Mouse (Mus musculus): ENCODE measurements around the gene Mrgprg.

The Mrgprg gene

DNA sequence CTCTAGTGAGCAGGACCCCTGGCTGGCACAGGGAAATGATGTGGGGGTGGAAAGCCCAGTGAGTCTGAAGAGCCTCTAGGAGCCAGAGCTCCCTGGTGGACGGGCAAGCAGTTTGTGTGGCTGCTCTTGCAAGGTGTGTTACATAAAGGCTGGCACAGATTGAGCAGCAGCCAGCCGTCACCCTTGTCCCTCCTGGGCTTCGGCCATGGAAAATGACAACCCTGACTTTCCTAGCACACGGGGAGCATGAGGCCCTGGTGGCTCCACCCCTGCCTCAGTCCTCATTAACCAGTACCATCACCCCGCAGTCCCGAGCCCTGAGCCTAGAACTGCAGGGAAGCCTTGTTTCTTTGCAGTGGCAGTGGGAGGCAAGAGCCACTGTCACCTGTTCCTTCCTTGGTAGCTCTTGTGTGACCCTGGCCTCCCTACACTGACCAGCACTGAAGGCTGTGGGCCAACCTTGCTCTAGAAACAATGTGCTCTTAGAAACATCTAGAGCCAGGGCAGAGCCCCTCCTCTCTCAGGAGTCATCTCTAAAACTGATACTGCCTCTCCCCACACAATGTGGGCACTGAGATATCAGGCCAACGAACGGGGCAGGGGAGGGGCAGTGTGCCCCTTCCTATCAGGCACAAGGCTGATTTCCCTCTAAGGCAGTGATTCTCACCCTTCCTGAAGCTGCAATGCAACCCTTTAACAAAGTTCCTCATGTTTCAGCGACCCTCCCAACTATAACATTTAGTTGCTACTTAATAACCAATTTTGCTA lies 11.3 kb downstream of the Mrgprg start:
- peak in 1 of 2 experiments; percentile 10 for DNase-seq (ENCODE audit: low spot score in 2 of 2)

DNA sequence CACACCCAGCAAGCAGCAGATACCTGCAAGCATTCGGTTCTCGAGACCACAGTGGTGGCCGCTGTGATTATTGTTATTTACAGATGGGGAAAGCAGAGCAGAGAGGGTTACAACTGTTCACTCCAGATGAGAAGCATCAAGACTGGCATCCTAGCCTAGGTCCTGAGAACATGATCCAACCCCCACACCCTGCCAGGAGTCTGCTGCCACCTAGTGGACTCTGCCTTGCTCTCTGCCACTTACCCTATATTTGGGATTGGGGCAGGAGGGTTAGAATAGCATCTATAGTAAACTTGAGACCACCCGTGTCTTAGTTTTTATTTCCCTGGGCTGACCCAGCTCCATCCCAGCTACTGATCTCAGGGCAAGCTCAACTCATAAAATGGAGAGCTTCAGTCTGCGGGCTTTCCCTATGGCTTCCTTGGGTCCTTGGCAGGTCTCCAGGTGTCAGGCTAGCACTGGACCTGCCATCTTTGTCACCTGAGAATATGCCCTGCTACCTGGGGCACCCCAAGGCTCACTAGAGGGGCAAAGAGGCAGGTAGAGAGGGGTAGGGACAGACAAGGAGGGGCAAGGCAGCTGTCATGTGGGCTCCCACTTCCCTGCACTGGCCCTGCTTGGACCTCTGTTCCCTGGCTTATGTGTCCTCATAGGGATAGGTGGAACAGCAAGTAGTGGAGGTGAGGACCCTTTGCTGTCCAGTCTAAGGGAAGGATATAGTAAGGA lies 12.6 kb downstream of the Mrgprg start:
- peak; percentile 56 to 66 for DNase-seq (ENCODE audit: low spot score in 2 of 2)

DNA sequence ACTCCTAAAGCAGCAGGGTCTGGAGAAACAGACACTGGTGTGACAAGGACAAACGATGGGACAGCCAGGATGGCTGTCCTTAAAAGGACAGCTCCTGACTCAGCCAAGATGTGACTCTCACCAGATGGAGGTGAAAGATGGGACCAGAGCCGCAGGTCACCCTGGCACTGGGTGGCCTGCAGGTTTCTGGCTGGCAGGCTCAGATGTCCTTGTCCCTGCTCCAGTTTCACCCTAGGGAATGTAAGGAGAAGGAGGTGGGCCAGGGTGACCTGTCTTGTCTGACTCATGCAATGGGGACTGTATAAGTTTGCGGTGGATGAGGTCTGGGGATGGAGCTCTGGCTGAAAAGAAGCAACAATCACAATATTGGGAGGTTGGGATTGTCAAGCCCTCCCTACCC lies 14.2 kb downstream of the Mrgprg start:
- no peak for DNase-seq (ENCODE audit: low spot score in 2 of 2)

- DNase-seq (ENCODE audit: low spot score in 2 of 2): no peak
Observed at GRCm38 (mm10) chr7:143752056-143752455, 14.7 kb downstream of the Mrgprg start.

- DNase-seq (ENCODE audit: low spot score in 2 of 2): no peak
Observed at GRCm38 (mm10) chr7:143751380-143751779, 15.4 kb downstream of the Mrgprg start.

DNA sequence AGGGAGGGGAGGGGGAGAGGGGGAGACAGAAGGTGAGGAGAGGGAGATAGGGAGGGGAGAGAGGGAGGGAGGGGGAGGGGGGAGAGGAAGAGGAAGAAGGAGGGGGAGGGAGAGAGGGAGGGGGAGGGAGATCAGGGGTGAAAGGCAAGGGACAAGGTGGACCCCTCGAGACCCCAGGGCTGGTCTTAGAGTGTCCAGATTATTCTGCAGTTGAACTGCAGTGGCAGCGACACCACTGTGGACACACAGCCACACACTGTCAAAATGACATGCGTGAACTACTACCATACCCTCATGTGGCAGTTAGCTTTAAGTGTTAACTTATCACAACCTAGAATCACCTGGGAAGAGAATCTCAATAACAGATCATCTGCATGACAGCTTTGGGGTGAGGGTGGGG lies 17.7 kb downstream of the Mrgprg start:
- no peak for DNase-seq (ENCODE audit: low spot score in 2 of 2)

DNA sequence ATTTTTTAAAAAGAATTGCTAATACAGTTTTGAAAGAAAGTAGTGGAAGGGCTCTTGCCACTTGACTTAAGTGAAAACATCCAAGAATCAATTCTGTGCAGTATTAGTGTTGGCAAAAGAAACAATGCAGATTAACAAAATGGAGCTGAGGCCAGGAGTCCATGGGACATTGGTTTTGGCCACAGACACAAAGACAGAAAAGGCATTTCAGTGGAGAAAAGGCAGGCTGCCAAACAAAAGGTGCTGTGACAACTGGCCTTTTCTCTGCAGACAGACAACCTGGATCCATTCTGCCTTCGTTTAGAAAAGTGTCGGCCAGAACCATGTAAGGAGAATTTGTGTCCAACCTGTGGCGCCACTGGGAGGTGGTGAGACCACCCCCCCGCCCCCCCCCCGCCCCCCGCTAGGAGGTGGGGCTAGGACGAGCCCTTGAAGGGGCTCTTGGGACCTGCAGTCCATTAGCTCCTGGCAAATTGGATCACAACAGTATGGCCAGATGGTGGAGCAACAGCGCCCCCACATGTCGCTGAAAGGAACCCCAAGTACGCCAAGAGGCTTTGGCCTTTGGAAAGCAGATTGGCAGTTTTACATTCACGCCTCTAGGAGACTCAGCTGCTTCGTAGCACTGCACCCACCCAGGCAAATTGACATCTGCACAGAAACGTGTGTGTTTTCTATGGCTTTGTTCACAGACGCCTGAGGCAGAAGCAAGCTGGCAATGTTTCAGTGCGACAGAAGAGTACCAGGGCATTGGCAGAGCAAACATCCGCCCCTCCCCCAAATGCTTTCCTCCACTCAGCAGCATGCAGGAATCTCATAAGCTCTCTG lies 18.5 kb downstream of the Mrgprg start:
- peak; percentile 91 to 93 for DNase-seq (ENCODE audit: low spot score in 2 of 2)

DNA sequence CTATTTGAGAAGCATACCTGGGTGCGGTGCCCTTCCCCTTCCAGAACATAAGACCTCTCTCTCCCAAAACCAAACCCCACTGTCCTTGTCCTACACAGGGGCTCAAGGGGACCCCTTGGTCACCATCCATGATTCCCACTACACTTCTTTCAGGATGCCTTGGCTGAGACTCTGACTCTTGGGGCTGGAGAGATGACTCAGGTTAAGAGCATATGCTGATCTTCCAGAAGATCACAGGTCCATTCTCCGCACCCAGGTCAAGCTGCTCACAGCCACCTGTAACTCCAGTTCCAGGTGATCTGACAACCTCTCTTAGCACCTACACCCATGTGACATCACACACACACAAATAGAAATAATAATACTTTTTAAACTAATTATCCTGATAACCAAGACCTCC lies 26.1 kb downstream of the Mrgprg start:
- DNase-seq (ENCODE audit: low spot score in 2 of 2): no peak

- peak; percentile 63 to 75 for DNase-seq (ENCODE audit: low spot score in 2 of 2)
Observed at GRCm38 (mm10) chr7:143739511-143740461, 27.0 kb downstream of the Mrgprg start.

DNA sequence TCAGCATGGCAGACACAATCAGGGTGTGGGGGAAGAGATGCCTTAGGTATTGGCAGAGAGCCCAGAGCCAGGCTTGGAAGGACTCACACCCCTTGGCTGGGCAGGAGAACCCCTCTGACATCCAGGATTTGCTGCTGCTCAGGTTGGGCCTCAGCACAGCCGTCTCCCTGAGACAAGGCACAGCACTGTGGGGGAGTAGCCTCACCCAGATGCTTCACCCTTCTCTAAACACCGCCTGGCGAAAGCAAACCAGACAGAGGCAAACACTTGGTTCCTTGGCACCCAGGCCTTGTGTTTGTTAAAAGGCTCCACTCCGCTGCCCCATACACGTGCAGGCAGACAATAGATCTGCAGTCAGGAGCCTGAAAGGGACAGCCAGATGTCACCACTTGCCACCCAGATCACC lies 28.2 kb downstream of the Mrgprg start:
- DNase-seq (ENCODE audit: low spot score in 2 of 2): peak; percentile 13 to 21

- peak; percentile 13 to 17 for DNase-seq (ENCODE audit: low spot score in 2 of 2)
Observed at GRCm38 (mm10) chr7:143738194-143738593, 28.6 kb downstream of the Mrgprg start.

- peak; percentile 35 to 41 for DNase-seq (ENCODE audit: low spot score in 2 of 2)
Observed at GRCm38 (mm10) chr7:143733746-143734145, 33.0 kb downstream of the Mrgprg start.

- no peak for DNase-seq (ENCODE audit: low spot score in 2 of 2)
Observed at GRCm38 (mm10) chr7:143729886-143730285, 36.9 kb downstream of the Mrgprg start.

GRCm38 (mm10) chr7:143726396-143726795 lies 40.4 kb downstream of the Mrgprg start:
- no peak for DNase-seq (ENCODE audit: low spot score in 2 of 2)

DNA sequence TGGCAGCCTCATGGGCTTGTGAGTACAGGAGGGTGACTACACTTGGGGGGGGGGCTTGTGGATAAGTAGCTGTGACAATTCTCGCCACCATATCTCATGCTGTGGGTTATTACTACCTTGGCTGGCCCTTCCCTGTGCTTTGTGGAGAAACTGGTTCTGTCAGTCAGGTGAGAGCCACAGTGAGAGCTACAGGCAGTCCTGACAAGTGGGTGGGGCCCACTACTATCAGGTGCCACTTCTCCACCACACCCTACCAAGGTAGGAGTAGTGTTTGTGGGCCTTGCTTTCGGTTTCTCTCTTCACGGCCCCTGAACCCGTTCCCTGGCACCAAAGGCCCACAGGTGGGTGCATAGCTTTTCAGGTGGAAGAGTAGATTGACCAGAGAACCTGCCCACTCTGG lies 43.0 kb downstream of the Mrgprg start:
- no peak for DNase-seq (ENCODE audit: low spot score in 2 of 2)

DNA sequence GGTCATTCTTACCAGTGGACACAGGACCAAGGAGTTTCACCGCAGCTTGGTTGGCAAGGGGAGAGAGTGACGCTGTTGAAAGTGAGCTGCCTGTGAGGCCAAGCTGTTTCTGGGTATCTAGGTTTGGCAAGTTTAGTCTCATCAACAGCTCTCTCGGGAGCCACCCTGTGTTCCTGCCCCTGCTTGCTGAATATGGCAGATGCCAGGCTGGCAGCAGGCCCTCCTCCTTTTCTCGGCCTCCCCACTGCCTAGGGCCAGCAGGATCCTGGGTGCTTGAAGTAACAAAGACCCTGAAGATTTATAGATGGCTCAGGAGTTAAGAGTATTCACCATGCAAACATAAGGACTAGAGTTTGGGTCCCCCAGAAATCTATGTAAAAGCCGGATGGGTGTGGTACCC lies 44.1 kb downstream of the Mrgprg start:
- DNase-seq (ENCODE audit: low spot score in 2 of 2): peak in 1 of 2 experiments; percentile 10

GRCm38 (mm10) chr7:143717811-143718210 lies 49.0 kb downstream of the Mrgprg start:
- DNase-seq (ENCODE audit: low spot score in 2 of 2): no peak
